Mouse (Mus musculus): ENCODE measurements at regions not wholly inside any gene's neighbourhood (a gene's known extent, or its start where the extent isn't known, plus 50 kb on each side); places are given as distances from the start of the nearest gene placed in this dataset.

DNA sequence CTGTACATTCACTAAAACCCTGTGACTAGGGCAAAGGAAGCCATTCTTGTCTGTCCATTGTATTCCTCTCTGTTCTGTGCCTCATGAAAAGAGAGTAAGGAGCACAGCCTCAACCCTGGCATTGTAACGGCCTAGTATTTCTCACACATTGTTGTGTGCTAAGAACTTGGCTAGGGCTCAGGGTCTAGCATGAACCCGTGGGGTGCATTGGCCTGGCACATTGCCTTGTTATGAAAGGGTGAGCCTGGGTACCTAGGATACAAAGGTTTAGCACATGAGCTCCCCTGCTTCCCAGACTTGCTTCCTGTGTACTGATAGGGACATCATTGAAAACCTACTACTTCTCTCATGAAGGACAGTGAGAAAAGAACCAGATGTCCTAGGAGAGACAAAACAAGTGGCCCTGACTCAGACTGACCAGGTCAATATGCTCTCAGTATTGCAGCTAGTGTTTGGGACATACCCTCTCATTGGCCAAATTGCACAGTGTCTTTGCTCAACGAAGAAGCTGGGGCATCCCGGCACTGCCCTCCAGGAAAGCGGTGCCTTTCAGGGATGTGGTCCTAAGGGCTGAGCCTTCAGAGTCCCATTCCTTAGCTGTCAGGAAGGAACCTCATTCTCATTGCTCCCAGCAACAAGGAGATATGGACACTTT, 298.6 kb downstream of the Glrx3 start:
- no peak for TF ChIP-seq CTCF (IDR thresholded peaks at IDR 0.05; ENCODE audit: control insufficient read depth, insufficient read depth, insufficient read length)
- no peak for TF ChIP-seq CEBPB (IDR thresholded peaks at IDR 0.05; ENCODE audit: low read depth)
- TF ChIP-seq FOSL1 (IDR thresholded peaks at IDR 0.05; ENCODE audit: insufficient read depth, low read length, poor library complexity, severe bottlenecking): no peak
- TF ChIP-seq MYOG (IDR thresholded peaks at IDR 0.05; ENCODE audit: control insufficient read depth, extremely low read depth, insufficient read length): no peak
- TF ChIP-seq MAX (IDR thresholded peaks at IDR 0.05): no peak
- no peak for TF ChIP-seq USF1 (IDR thresholded peaks at IDR 0.05; ENCODE audit: low read depth)

Measured in C2C12 (cell line).